Mouse (Mus musculus) adrenal gland, adult 2 months (tissue): ENCODE results near the gene Gpatch1. TPM values are rescaled to one million over a fixed set of nuclear protein-coding genes. Genes with fewer than 3 reads are reported as not detected.

Experiments used
- DNase-seq: peaks from one replicate; pipeline ENCODE4 v3.0.0; 2021
- polyA plus RNA-seq: library from polyadenylated mRNA; depleted of rRNA; stranded (reverse); fragments of >200 nt; gene quantifications from 2 replicates; pipeline ENCODE4 v1.2.3, GENCODE M21; 2012; rRNA removed
- total RNA-seq, 2 experiments: library from RNA; stranded (reverse); gene quantifications; 2 replicates each; pipeline ENCODE4 v1.2.3; 2021

Gene Gpatch1
- total and polyA plus RNA-seq, 3 experiments: 2.9 to 17.2 (median 16.9) TPM

- peak; percentile 67 for DNase-seq
Measured at GRCm38 (mm10) chr7:35235308-35235707, 82.9 kb downstream of the Gpatch1 start.

- DNase-seq: peak; percentile 98
Measured at GRCm38 (mm10) chr7:35234361-35235245, 83.6 kb downstream of the Gpatch1 start.

- no peak for DNase-seq
Measured at GRCm38 (mm10) chr7:35233861-35234260, 84.4 kb downstream of the Gpatch1 start.

GRCm38 (mm10) chr7:35232796-35233455 is 85.3 kb downstream of the Gpatch1 start:
- DNase-seq: no peak

- no peak for DNase-seq
Measured at GRCm38 (mm10) chr7:35230333-35230732, 87.9 kb downstream of the Gpatch1 start.

Other genes starting within 250 kb of the Gpatch1 start
- 100 to 1,000 TPM in 1 of 2 experiments, 10 to 100 TPM in 1; 88.3 to 319 TPM for gene Cebpa, start 199.1 kb downstream of the Gpatch1 start, total RNA-seq
- 405 and 678 TPM in 2 replicates for gene Cebpa, start 199.1 kb downstream of the Gpatch1 start, polyA plus RNA-seq
- gene Slc7a10, start 132.1 kb downstream of the Gpatch1 start, total RNA-seq: 10 to 100 TPM in 1 of 2 experiments, 1 to 10 TPM in 1; 6.4 to 28.1 TPM
- gene Slc7a10, start 132.1 kb downstream of the Gpatch1 start, polyA plus RNA-seq: 26.6 and 40.9 TPM in 2 replicates
- 10 to 100 TPM; 14.9 to 22.7 TPM for gene Lrp3, start 102.9 kb downstream of the Gpatch1 start, total RNA-seq
- gene Lrp3, start 102.9 kb downstream of the Gpatch1 start, polyA plus RNA-seq: 38.8 and 42.9 TPM in 2 replicates
- 1 to 10 TPM; 1.6 to 4.6 TPM for gene Rhpn2, start 15.7 kb upstream of the Gpatch1 start, total RNA-seq
- gene Rhpn2, start 15.7 kb upstream of the Gpatch1 start, polyA plus RNA-seq: 0.51 and 1.3 TPM in 2 replicates
- 1 to 10 TPM; 8.4 to 8.7 TPM for gene Faap24, start 78.4 kb upstream of the Gpatch1 start, total RNA-seq
- 3.4 and 4.3 TPM in 2 replicates for gene Faap24, start 78.4 kb upstream of the Gpatch1 start, polyA plus RNA-seq
- 10 to 100 TPM; 11.6 to 19.8 TPM for gene Cep89, start 78.6 kb upstream of the Gpatch1 start, total RNA-seq
- 15.4 and 16.1 TPM in 2 replicates for gene Cep89, start 78.6 kb upstream of the Gpatch1 start, polyA plus RNA-seq
- gene Slc7a9, start 130.4 kb upstream of the Gpatch1 start, total RNA-seq: not detected
- 0.06 TPM in 1 of 2 replicates, not detected in the other for gene Slc7a9, start 130.4 kb upstream of the Gpatch1 start, polyA plus RNA-seq
- gene Tdrd12, start 219.3 kb upstream of the Gpatch1 start, total RNA-seq: under 1 TPM in 1 of 2 experiments, not detected in 1; 0.23 TPM
- not detected in 2 replicates for gene Tdrd12, start 219.3 kb upstream of the Gpatch1 start, polyA plus RNA-seq
- gene Nudt19, start 237.9 kb upstream of the Gpatch1 start, total RNA-seq: 10 to 100 TPM; 53.1 to 53.5 TPM
- gene Nudt19, start 237.9 kb upstream of the Gpatch1 start, polyA plus RNA-seq: 112 and 122 TPM in 2 replicates